Mouse (Mus musculus): Measurements from ENCODE around the gene Fat3.

The Fat3 gene

DNA sequence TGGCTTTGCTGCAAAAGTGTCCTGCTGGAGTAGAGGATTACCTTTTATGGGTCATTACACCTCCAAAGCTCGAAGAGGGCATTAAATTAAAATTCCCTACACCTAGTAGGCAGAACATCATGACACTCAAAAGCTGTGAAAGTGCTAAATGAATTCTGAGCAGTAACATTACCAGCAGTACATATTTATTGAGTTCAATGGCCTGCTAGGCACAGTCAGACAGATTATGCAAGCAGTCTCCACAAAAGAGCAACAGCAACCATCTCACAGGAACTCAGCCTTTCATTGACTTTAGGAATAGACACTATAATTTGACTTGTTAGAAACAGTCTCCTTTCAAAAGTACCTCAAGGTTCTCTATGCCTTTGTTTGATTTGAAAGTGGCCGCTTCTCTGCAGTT lies 426.4 kb downstream of the Fat3 start:
- ChIA-PET CTCF (no interaction called here), POLR2A (interaction anchor here in 1 of 4 experiments (0.7 kb wide), 1 partner anchor 1584 kb away, joined by 3 read pairs; no protein-coding TSS in a partner anchor)

DNA sequence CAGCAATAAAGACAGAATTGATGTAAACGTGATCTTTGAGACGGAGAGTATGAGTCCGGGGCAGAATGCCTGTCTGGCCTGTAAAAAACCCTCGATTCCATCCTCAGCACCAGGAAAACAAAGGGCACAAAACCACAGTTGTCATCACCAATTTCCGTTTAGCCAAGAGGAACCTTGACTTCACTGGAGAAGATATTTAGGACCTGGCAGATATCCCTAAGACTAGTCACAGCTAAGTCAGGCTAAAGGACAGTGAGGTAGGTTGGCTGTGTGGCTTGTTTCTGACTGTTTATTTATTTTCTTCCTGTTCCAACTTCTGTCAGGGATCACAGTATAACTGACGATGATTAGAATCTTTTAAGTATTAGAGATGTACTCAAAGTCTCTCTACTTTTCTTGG lies 427.0 kb downstream of the Fat3 start:
- POLR2A ChIA-PET = no interaction called here
- CTCF ChIA-PET = no interaction called here

DNA sequence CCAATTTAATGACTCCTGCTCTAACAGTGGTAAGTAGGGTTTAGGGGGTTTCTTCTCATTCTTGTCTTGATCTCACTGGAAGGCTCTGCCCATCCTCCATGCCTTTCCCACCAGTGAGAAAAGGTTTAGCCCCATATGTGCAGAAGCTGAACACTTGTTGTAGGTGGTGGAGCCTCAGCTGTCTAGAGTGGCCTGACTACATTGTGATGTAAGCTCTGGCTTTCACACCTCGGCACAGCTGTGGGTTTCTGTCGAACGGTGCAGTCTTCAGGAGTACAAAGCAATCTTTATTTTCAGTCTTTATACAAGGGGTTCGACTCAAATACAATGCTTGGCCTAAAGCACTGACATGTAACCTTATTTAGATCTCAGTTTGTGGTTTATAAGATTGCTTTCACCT lies 437.6 kb downstream of the Fat3 start:
- ChIA-PET POLR2A (no interaction called here), CTCF (no interaction called here)

DNA sequence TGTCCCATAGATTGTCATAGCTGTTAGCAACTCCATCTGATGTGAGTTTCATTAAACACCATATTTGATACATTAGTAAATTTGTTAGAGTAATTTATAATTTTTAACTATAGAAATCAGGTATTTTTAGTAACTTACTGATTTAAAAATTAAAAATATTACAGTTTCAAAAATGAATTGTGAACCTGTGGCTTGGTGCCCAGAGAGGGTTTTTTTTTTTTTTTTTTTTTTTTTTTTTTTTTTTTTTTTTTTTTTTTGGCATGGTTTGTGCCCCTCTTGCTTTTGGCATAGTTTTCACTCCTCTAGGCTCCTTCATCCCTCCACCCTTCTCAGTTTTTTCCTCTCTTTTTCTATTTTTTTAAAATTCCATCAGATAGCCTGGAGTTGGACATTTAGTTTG lies 438.6 kb downstream of the Fat3 start:
- ChIA-PET CTCF (interaction anchor here in 1 of 4 experiments (0.6 kb wide), 1 partner anchor 182 kb away, joined by 3 read pairs; no protein-coding TSS in a partner anchor), POLR2A (no interaction called here)

DNA sequence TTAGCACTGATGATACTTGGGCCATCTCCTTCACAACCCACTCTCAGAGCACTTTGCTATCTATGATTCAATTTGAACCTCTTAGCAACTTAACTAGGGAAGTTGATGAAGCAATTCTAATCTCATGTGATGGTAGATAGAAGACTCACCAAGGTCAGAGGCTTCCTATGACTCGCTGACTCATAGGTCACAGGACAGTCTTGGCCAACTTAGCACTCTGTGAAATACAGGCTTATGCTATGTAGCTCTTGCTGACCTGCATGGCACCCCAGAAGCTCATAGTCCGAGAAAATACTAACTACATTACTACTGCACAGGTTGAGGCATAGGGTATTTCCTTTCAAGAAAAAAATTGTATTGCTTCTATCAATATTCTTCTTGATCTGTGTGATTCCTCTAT lies 454.4 kb downstream of the Fat3 start:
- CTCF ChIA-PET = no interaction called here
- POLR2A ChIA-PET = no interaction called here

DNA sequence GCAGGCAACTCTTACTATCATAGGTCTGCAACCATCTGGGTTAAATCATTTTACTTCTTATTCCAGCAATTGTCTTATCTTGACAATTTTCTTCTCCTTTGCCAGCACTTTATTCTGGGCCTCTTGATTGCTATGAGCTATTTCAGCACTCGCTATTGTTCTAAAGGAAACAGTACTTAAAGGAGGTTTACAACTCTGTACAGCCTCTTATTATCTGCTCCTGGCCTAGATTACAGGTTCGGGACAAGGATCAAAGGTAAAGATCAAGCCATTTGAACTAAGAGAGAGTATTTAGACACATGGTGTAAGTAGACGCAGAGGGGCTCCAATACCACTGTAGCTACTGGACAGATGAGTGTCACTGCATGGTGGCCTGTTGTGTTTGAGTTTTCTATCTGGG lies 463.7 kb downstream of the Fat3 start:
- ChIA-PET CTCF (no interaction called here), POLR2A (no interaction called here)

DNA sequence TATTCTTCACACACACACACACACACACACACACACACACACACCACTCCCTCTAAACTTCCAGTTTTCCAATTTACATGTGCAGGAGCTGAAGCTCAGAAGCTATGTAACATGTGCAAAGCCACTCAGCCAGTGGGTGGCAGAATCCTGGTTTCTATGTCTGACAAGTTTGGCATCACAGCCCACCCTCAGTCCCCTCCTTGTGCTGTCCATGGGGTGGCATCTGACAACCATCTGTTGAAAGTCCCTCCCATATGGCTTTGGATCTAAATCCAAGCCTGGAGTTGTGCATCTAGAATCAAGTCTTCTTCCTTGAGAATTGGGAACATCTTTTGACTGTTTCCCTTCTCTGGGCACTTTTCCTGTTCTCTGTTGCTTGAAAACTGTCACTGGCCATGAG lies 464.7 kb downstream of the Fat3 start:
- CTCF ChIA-PET = no interaction called here
- POLR2A ChIA-PET = no interaction called here

DNA sequence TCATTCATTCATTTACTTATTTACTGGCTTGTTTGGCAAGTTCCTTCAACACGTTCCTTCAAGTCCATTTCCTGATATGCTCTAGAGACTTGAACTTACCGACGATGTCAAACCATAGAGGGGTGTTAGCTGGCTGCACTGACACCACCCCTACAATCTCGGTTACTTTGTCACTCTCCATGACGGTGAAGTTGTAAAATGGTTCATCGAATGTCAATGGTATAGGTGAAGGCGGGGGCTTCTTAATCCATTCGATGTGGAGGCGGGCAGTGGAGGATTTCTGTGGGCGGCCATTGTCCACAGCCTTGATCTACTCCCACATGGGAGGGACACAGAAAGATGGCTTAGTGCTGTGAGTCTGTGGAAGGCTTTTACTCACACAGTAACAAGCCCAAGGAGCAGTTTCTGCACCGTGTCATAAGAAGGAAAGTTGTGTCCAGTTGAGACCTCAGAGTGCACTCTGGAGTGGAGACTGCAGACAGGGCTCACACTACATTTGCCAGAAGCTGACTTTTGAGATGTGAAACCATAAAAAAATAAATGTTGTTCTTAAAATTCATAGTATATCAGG lies 471.3 kb downstream of the Fat3 start:
- ChIA-PET CTCF (no interaction called here), POLR2A (no interaction called here)

DNA sequence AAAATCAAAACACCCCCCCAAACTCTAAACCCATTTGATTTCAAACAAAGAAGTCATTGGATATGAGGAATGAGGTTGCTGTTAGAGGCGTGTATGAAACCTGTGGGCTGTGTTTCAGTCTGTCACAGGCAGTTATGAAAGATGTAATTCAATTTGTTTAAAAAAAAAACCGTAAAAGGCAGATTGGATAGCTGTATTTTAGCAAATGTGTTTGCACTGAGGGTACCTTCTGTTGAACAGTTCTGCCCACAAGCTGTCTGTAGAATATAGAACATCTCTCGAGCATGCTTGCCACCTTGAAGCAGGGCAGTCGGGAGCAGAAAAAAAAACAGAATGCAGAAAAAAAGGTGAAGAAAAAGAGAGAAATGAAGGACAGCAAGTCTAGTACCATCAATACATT lies 472.0 kb downstream of the Fat3 start:
- ChIA-PET CTCF (no interaction called here), POLR2A (no interaction called here)

DNA sequence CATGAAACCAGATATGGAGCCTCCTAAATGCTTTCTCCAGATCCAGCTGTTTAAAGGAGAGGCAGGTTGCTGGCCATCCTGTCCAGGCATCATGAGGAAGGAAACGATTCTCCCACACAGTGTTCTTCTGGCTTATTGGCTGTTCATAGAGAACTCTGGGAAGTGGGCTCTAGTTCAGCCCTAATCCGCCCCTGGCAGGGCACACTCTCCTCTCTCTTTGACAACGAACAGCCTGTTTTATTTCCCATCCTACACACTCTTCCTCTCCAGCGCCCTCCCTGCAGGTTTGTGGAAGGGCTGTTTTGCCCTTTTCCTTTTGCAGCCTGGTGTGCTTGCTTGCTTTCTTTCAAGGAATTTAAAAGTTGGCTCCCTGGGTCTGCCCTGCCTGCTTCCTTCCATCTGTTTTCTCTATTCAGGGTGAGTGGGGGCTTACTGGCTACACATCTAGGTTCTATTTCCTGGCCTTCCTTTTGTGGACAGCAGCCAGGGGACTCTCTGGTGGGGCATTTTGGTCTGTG lies 472.6 kb downstream of the Fat3 start:
- CTCF ChIA-PET = no interaction called here
- POLR2A ChIA-PET = no interaction called here

DNA sequence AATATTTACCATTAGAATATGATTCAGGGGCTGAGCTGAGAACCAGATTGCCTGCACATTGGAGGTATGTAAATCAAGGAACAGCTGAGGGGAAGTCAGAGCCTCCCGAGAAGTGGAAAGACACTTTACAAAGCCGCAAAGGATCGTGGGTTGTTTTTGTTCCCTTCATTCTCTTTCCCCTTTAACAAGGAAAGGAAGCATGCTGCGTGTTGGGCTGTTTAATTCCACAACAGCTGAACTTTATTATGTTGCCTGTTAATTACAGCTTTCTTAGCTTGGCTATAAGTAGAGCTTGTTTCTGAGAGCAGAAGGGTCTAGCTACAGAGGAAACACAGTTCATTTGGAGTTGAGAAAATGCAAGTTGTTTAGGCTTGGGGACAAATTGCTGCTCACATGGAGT lies 475.0 kb downstream of the Fat3 start:
- CTCF ChIA-PET = no interaction called here
- POLR2A ChIA-PET = no interaction called here

DNA sequence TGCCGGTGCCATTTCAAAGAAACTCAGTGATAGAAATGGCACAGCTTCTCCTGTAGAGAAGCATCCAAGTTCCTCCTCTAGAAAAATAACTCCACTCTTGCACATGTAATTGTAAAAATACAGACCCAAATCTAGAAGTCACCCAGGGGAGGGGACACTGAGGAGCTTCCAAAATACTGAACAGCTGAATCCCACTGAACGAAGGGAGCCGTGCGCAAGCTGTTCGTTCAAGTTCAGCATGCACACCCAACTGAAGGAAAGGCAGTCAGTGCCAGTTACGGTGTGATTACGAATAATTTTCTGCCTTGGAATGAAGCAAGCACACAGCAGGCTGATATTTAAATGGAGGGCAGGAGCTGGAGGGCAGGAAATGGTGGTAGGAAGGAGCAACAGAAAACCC lies 476.4 kb downstream of the Fat3 start:
- POLR2A ChIA-PET = no interaction called here

DNA sequence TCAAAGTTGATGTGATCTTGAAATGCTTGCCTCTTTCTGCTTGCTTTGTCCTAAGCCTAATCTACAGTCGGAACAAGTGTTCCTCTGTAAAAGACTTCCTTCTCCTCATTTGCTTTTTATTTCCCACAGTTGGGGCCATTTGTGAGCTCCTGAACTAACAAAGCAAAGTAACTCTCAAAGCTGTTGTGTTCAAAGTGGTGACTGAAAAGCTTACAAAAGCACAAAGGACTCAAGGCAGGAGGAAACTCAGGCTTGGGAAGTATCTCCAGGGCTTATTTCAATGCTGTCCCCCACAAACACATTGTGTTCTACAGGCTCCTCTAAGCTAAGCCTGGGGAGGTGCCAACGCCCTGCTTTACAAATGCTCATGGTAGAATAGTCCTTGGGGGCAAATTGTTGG lies 487.0 kb downstream of the Fat3 start:
- ChIA-PET POLR2A (no interaction called here), CTCF (no interaction called here)

More for the DNA sequence above, 476.4 kb downstream of the Fat3 start:
- CTCF ChIA-PET = no interaction called here

DNA sequence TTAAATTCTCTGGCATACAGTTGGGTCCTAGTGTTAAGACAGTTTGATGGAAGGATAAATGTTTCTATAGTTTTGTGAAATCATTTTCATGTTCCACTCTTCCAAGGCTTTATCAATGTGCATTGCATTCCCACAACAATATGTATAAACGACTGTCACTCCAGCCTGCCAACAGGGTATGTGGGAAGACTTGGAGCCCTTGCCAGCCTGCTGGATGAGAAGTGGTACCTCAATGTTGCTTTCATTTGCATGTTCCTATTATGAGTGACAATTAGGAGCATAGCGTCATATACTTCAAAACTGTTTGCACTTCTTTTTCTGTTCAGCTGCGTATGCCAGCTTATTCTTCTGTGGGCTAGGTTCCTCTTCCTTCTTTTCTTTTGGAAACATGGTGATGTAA lies 489.7 kb downstream of the Fat3 start:
- CTCF ChIA-PET = no interaction called here

DNA sequence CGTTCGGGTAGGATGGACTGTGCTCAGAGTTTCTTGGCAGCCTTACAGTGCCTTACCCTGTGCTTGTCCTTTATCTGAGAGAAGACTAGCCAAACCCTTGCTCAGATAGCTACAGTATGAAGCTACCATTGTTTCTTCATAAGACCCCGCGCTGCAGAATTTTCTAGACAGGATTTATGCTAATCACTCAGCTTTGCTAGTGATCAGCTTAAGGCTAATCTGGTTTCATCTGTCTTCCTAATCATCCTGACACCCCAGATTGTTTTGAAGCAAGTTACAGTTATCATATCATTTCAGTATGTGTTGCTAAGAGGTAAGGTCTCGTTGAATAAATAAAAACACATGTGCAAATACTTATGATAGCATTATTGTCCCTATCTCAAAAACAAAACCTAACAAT lies 493.6 kb downstream of the Fat3 start:
- ChIA-PET POLR2A (no interaction called here), CTCF (interaction anchor here in 1 of 4 experiments (0.5 kb wide), 1 partner anchor 24 kb away, joined by 3 read pairs; no protein-coding TSS in a partner anchor)

More for the DNA sequence above, 489.7 kb downstream of the Fat3 start:
- POLR2A ChIA-PET = interaction anchor here in 1 of 4 experiments (0.6 kb wide), 1 partner anchor 99 kb away, joined by 5 read pairs; no protein-coding TSS in a partner anchor

DNA sequence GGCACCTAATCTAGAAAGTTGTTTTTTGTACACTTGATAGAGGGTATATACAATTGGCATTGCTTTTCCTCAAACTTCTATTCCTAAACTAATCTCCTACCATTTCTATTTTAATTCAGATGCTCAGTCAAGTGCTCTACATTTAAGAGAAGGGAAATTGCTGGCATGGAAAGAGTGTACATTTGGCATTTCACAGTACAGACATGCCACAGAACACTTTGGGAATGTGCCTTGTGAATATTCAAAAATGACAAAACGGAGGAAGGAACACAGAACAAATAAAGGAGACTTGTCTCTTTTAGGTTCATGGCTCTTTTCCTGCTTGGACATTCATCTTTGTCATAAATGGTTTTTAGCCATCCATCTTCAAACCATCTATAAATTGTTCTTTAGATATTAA lies 498.1 kb downstream of the Fat3 start:
- POLR2A ChIA-PET = no interaction called here
- CTCF ChIA-PET = no interaction called here

DNA sequence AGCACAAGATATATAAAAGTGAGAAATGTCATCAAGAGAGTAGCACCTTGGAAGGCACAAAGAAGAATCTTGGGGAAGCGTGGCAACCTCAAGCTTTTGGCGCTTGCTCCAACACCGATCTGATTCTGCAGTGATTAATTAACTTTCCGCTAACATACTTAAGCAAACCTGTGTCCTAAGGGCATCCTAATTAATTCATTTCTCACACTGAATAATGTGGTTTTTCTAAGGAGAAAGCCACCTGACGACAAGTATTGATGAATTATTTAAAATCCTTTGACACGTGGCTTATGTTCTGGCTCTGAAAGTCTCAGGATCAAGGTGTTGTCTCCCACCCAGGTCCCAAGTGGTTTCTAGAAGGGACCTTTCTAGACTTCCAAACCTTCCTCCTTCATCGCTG lies 506.3 kb downstream of the Fat3 start:
- ChIA-PET CTCF (no interaction called here), POLR2A (no interaction called here)

DNA sequence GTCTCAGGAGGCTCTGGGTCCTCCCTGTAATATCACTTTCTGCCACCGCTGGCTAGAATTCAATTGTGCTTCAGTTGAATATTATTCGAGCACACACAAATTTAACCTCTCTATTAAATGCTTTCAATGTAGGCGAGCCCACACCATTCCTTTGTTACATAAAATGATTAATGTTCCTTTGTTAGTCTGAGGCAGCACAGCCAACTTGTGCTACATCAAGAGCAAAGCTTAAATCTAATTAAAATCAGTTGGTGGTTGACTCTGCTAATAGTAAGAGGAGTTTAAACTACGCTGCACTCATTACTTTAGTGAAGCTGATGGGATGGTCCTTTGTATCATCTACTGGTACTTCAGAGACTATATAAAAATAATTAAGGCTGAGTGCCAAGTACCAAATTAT lies 506.9 kb downstream of the Fat3 start:
- ChIA-PET CTCF (no interaction called here), POLR2A (no interaction called here)

DNA sequence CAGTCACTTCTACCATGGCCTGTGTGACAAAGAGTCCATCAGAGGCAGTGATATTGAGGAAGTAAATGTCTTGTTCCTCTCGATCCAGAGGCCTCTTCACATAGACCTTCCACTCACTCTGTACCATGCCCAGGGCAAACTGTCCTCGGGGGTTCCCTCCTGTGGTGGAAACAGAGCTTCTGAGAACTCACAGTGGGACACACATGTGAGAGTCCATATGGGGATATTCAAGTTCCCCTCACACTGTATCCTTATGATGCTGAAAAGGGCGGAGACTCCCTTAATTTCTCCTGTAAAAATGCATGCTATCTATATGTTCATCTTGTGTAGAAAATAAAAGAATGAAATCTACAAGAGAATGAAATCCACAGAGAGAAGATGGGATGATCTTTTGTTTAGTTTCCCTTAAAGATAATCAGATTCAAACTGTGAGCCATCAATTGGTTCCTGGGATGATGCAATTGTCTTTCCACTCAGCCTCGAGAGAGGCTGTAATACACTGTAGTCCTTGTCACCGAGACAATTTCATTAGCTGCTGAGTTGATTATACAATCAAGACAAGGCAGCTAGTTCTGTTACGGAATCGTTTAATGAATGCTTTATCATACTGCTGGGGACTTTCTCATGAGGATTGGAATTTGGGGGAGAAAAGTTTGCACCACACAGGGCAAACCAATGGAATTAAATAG lies 508.8 kb downstream of the Fat3 start:
- POLR2A ChIA-PET = no interaction called here
- CTCF ChIA-PET = no interaction called here

DNA sequence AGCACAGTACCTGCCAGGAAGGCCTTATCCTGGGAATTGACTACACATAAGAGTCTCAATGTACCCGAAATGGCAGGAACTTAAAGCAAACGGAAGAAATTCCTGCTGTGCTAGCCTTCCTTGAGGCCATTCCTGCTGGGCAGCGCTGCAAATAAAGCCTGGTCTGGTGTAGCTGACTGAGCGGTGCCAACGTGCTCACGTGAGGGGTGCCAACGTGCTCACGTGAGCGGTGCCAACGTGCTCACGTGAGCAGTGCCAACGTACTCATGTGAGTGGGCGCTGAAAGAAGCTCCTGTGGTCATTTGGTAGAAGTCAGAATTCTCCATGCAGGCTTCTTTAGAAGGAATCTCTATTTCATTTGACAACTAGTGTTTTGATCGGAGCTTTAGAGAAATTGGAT lies 522.8 kb downstream of the Fat3 start:
- ChIA-PET POLR2A (no interaction called here), CTCF (no interaction called here)

DNA sequence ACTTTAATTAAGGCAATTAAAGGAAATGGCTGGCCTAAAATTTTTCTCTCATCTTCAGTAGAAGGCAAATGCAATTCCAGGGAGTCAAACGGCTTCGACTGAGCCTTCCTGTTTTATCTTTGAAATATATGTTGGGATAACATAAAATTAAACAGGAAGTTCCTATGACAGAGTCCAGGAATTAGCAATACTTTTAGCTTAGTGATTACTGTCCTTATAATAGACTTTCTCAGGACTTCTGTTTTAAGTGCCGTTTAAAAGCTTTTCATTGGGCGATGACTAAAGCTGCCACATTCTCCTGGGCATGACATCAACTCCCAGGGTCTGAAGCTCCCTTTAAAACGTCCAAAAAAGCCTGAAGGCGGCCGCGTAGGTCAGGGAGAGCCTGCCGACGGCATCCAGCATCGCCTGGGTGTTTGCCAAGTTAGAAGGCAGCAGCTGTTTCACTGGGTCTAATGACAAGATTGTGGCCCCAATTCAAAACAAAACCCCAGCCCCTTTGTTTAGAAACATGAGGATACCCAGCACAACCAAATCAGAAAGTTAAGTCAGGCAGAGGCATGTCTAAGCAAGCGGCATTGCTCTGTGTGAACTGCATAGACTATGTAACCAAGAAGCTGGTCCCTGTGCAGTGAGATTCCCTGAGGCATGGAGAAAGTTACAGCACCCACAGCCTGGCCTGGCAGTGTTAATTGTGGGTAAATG lies 524.0 kb downstream of the Fat3 start:
- ChIA-PET POLR2A (no interaction called here), CTCF (no interaction called here)

All from embryonic stem cell, embryonic (primary cell).